Mouse (Mus musculus): ENCODE results near the gene Zfp688. TPM values are rescaled to one million over a fixed set of nuclear protein-coding genes. Genes with fewer than 3 reads are reported as not detected.
"Not testable (repeated sequence)": the region's sequence is repeated elsewhere in the genome, so short reads cannot be mapped to it uniquely, and the experiment has no call there.

Zfp688 gene
- polyA plus RNA-seq, 1 experiment from 2014 or later = 30.7 TPM

GRCm38 (mm10) chr7:127402980-127403379, 18.9 kb downstream of the Zfp688 start:
- 54% methylated on average over 2 of the region's 2 CpGs for WGBS
- H3K27ac ChIP-seq = no peak overlapping the region

GRCm38 (mm10) chr7:127400355-127400754, 21.5 kb downstream of the Zfp688 start:
- no peak overlapping the region for H3K27ac ChIP-seq
- H3K9ac ChIP-seq = no peak overlapping the region
- peaks cover 2% of the 10 kb centered on the region; the same call in 1 of the 2 replicates for H3K27me3 ChIP-seq
- no peaks in the 10 kb centered on the region for H3K36me3 ChIP-seq
- WGBS = 67% methylated on average over 3 of the region's 3 CpGs
- H3K4me2 ChIP-seq (replicated peaks) = no peak overlapping the region
- no peaks in the 10 kb centered on the region for H3K4me1 ChIP-seq
- ATAC-seq (ENCODE audit: low FRiP score) = no peak
- no peaks in the 10 kb centered on the region for H3K9me3 ChIP-seq (replicated peaks)
- no peak overlapping the region for H3K4me3 ChIP-seq

More at GRCm38 (mm10) chr7:127402980-127403379, 18.9 kb downstream of the Zfp688 start:
- Histone ChIP-seq H3K9ac (no peak overlapping the region), H3K27me3 (peaks cover 2% of the 10 kb centered on the region; the same call in 1 of the 2 replicates), H3K9me3 (replicated peaks) (no peaks in the 10 kb centered on the region), H3K4me2 (replicated peaks) (no peak overlapping the region), H3K4me3 (no peak overlapping the region), H3K36me3 (no peaks in the 10 kb centered on the region), H3K4me1 (peaks cover 6% of the 10 kb centered on the region)
- no peak for ATAC-seq (ENCODE audit: low FRiP score)

- Histone ChIP-seq H3K9me3 (replicated peaks) (no peaks in the 10 kb centered on the region), H3K36me3 (peaks cover 8% of the 10 kb centered on the region), H3K4me3 (peak overlapping the region; percentile 70), H3K9ac (peak overlapping the region; percentile 13), H3K27me3 (no peaks in the 10 kb centered on the region), H3K4me2 (replicated peaks) (peak overlapping the region; percentile 88), H3K27ac (peak overlapping the region; percentile 88), H3K4me1 (peaks cover 11% of the 10 kb centered on the region)
- peak; percentile 12; the same call in 1 of the 2 replicates for ATAC-seq (ENCODE audit: low FRiP score)
- 31% methylated on average over 7 of the region's 7 CpGs for WGBS
Measured at GRCm38 (mm10) chr7:127393944-127394333, 27.9 kb downstream of the Zfp688 start.

- H3K27me3 ChIP-seq = no peaks in the 10 kb centered on the region
- peaks cover 11% of the 10 kb centered on the region for H3K4me1 ChIP-seq
Measured at GRCm38 (mm10) chr7:127393157-127393943, 28.5 kb downstream of the Zfp688 start, which contains the start of gene E430018J23Rik. E430018J23Rik (minus strand) TSS chr7:127393629.

GRCm38 (mm10) chr7:127392251-127392824, 29.5 kb downstream of the Zfp688 start:
- Histone ChIP-seq H3K4me1 (peaks cover 11% of the 10 kb centered on the region), H3K36me3 (peaks cover 8% of the 10 kb centered on the region), H3K27ac (no peak overlapping the region), H3K9ac (peak overlapping the region; percentile 85), H3K9me3 (replicated peaks) (no peaks in the 10 kb centered on the region), H3K27me3 (no peaks in the 10 kb centered on the region), H3K4me3 (peak overlapping the region; percentile 70), H3K4me2 (replicated peaks) (peak overlapping the region; percentile 88)
- ATAC-seq (ENCODE audit: low FRiP score) = no peak
- WGBS = 88% methylated on average over 8 of the region's 8 CpGs

More at GRCm38 (mm10) chr7:127393157-127393943, 28.5 kb downstream of the Zfp688 start, which contains the start of gene E430018J23Rik:
- under 1% methylated on average over 45 of the region's 45 CpGs for WGBS
- Histone ChIP-seq H3K4me3 (peak within 1 kb of the TSS; percentile 70), H3K9ac (peak within 1 kb of the TSS; percentile 85), H3K9me3 (replicated peaks) (no peaks in the 10 kb centered on the region), H3K27ac (peak within 1 kb of the TSS; percentile 88), H3K4me2 (replicated peaks) (peak within 1 kb of the TSS; percentile 88), H3K36me3 (peaks cover 8% of the 10 kb centered on the region)
- peak; percentile 91 for ATAC-seq (ENCODE audit: low FRiP score)

- WGBS = 97% methylated on average over 16 of the region's 16 CpGs
- Histone ChIP-seq H3K4me2 (replicated peaks) (no peak overlapping the region), H3K9me3 (replicated peaks) (no peaks in the 10 kb centered on the region), H3K4me1 (peaks cover 11% of the 10 kb centered on the region), H3K9ac (no peak overlapping the region), H3K4me3 (no peak overlapping the region), H3K36me3 (peaks cover 8% of the 10 kb centered on the region), H3K27me3 (no peaks in the 10 kb centered on the region), H3K27ac (no peak overlapping the region)
- ATAC-seq (ENCODE audit: low FRiP score) = no peak
Measured at GRCm38 (mm10) chr7:127391538-127391937, 30.3 kb downstream of the Zfp688 start.

- Histone ChIP-seq H3K4me2 (replicated peaks) (no peak overlapping the region), H3K4me1 (peaks cover 14% of the 10 kb centered on the region), H3K9ac (no peak overlapping the region), H3K4me3 (no peak overlapping the region), H3K36me3 (peaks cover 11% of the 10 kb centered on the region), H3K9me3 (replicated peaks) (no peaks in the 10 kb centered on the region), H3K27ac (no peak overlapping the region), H3K27me3 (no peaks in the 10 kb centered on the region)
- WGBS = 89% methylated on average over 7 of the region's 7 CpGs
- ATAC-seq (ENCODE audit: low FRiP score) = no peak
Measured at GRCm38 (mm10) chr7:127390306-127390705, 31.6 kb downstream of the Zfp688 start.

- H3K4me2 ChIP-seq (replicated peaks); H3K27me3 ChIP-seq; ATAC-seq (ENCODE audit: low FRiP score); H3K27ac ChIP-seq; H3K9me3 ChIP-seq (replicated peaks); H3K9ac ChIP-seq; H3K4me3 ChIP-seq: not testable (repeated sequence)
- Histone ChIP-seq H3K36me3 (peaks cover 23% of the 10 kb centered on the region), H3K4me1 (peaks cover 14% of the 10 kb centered on the region)
Measured at GRCm38 (mm10) chr7:127388201-127388600, 33.7 kb downstream of the Zfp688 start.

- peak within 1 kb of the TSS; percentile 45 for H3K4me3 ChIP-seq
- ATAC-seq (ENCODE audit: low FRiP score) = peak; percentile 89
- H3K27me3 ChIP-seq = no peaks in the 10 kb centered on the region
- H3K36me3 ChIP-seq = peaks cover 29% of the 10 kb centered on the region
- no peak within 1 kb of the TSS for H3K27ac ChIP-seq
- H3K9ac ChIP-seq = peak within 1 kb of the TSS; percentile 70
- peaks cover 3% of the 10 kb centered on the region; the same call in 1 of the 2 replicates for H3K4me1 ChIP-seq
- H3K4me2 ChIP-seq (replicated peaks) = peak within 1 kb of the TSS; percentile 67
- peaks cover 4% of the 10 kb centered on the region; the same call in 1 of the 2 replicates for H3K9me3 ChIP-seq (replicated peaks)
- 10% methylated on average over 34 of the region's 38 CpGs for WGBS
Measured at GRCm38 (mm10) chr7:127386641-127387392, 35.1 kb downstream of the Zfp688 start, which contains the start of gene 9130019O22Rik. 9130019O22Rik (minus strand) TSS chr7:127387166.

GRCm38 (mm10) chr7:127385560-127385959, 36.3 kb downstream of the Zfp688 start:
- 93% methylated on average over 4 of the region's 4 CpGs for WGBS
- not testable (repeated sequence) for H3K27ac ChIP-seq; ATAC-seq (ENCODE audit: low FRiP score)

GRCm38 (mm10) chr7:127378310-127378921, 43.5 kb downstream of the Zfp688 start:
- H3K4me1 ChIP-seq = no peaks in the 10 kb centered on the region
- 81% methylated on average over 6 of the region's 6 CpGs for WGBS
- H3K9ac ChIP-seq = no peak overlapping the region
- H3K27me3 ChIP-seq = no peaks in the 10 kb centered on the region
- H3K4me2 ChIP-seq (replicated peaks) = no peak overlapping the region
- peaks cover 18% of the 10 kb centered on the region for H3K36me3 ChIP-seq
- H3K4me3 ChIP-seq = no peak overlapping the region
- no peak for ATAC-seq (ENCODE audit: low FRiP score)
- no peak overlapping the region for H3K27ac ChIP-seq
- H3K9me3 ChIP-seq (replicated peaks) = peaks cover 4% of the 10 kb centered on the region; the same call in 1 of the 2 replicates

More at GRCm38 (mm10) chr7:127385560-127385959, 36.3 kb downstream of the Zfp688 start:
- H3K27me3 ChIP-seq; H3K9ac ChIP-seq; H3K4me1 ChIP-seq; H3K4me3 ChIP-seq; H3K4me2 ChIP-seq (replicated peaks); H3K9me3 ChIP-seq (replicated peaks): not testable (repeated sequence)
- H3K36me3 ChIP-seq = peaks cover 24% of the 10 kb centered on the region

Data from hindbrain, embryonic 12.5 days (tissue).